Mouse (Mus musculus): ENCODE data around the gene Pde1a. TPM values are rescaled to one million over a fixed set of nuclear protein-coding genes. Genes with fewer than 3 reads are reported as not detected.
A peak's percentile ranks its signal among the peaks of the same experiment; 100 is the strongest.
"Not testable (repeated sequence)": the region's sequence is repeated elsewhere in the genome, so short reads cannot be mapped to it uniquely, and the experiment has no call there.

Gene Pde1a
- total RNA-seq, 2 experiments from 2014 or later = 9.4 to 10.8 TPM

DNA sequence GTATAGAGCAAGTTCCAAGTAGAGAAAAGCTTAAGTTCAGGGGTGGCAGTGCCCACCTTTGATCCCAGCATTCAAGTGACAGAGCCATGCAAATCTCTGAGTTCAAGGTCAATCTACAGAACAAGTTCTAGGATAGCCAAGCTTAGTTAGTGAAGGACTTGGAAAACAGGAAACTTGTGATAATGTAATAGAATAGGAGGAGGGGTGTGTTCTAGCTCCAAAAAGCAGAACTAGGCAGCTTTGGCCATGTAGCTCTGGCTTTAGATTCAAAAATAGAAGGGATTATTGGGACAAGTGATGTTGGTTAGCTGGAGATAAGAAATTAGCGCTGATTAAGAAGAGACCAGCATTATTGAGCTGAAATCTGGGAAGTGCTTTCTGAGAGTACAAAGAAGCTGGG is 272.4 kb downstream of the Pde1a start:
- intact Hi-C loops (cut with DNase I) = no loop called here
- DNase-seq = no peak

DNA sequence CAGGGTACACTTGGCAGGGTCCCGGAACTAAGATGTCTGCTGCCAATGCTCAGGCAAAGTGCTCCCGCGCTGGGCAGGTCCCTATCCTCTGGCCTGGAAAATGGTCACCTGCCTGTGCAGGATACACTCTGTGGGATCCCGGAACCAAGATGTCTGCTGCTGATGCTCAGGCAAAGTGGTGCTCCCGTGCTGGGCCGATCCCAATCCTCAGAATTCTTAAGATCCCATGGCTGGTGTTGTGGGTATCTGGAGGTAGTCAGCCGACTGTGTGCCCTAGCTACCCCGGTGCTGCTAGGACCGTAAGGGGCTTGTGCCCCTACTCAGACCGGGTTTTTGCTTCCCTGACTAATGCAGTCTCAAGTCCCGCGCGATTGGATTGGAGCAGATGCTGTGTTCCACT is 281.9 kb downstream of the Pde1a start:
- intact Hi-C loops (cut with DNase I); DNase-seq: not testable (repeated sequence)

DNA sequence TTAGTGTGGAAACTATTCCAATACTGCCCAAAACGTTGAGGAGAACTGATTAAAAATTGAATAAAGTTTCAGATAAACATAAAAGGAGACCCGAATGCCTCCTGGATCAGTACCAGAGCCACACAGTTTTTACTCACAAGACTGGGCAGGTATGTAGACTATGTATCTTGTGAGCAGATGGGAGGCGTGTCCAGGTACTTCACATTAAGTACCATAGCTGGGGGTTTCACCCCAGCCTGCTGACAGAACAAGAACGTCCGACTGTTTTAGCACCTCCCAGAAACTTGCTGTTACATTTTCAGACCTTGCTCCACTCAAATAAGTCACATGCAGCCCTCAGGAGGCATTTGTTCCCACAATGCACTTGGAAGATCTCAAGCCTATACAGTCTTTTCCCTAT is 289.7 kb downstream of the Pde1a start:
- DNase-seq = no peak
- intact Hi-C loops (cut with DNase I) = no loop called here

DNA sequence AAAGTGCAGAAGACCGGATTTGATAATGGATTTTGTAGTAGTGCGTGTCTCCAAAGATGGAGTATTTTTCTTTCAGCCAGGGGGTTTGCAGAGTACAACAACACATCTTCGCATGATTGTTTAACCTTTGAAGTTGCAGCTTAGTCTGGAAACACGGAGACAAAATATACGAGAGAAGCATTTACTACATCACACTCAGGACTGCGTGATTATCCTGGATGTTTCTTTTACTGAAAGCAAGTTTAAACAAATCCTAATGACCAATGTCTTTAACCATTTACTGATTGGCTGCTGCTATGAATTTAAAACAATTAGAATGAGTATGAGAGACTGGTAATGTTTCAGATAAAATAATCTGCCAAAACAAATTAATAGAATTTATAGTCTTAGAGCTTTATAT is 290.2 kb downstream of the Pde1a start:
- no peak for DNase-seq
- intact Hi-C loops (cut with DNase I) = no loop called here

DNA sequence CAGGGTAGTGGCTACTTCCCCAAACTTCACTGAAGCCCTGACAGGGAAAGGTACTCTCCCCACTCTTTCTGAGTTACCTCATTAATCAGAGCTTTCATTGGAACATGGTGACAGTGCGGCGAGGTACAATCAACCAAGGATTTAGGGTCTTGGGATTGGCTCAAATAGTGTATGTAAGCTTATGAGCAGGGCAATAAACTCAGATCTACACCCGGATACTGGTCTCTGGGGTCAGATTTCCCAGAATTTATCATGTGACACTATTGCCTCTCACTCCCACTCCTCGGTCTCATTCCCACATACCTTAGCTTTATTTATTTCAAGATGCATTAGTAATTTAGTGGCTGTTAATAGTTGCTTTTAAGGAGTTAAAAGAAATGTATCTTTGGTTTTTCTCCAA is 303.4 kb downstream of the Pde1a start:
- DNase-seq = no peak
- intact Hi-C loops (cut with DNase I) = no loop called here

DNA sequence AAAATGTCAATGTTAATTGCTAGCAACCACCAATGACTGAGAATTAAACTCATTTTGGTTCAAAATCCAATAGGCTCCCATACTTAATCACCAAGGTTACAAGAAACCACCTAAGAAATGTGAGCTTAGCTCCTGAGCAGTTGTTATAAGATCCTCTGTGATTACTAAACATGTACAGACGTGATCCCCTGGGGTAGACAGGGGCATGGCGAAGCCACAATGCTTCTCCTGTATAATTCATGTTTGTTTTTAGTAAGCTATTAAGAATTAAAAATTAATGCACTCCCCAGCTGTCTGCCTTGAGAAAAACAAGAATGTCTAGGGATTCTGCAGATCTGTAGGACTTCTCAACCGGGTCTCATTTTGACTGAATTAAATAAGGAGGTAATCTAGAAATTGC is 309.7 kb downstream of the Pde1a start:
- DNase-seq = no peak
- intact Hi-C loops (cut with DNase I) = no loop called here

DNA sequence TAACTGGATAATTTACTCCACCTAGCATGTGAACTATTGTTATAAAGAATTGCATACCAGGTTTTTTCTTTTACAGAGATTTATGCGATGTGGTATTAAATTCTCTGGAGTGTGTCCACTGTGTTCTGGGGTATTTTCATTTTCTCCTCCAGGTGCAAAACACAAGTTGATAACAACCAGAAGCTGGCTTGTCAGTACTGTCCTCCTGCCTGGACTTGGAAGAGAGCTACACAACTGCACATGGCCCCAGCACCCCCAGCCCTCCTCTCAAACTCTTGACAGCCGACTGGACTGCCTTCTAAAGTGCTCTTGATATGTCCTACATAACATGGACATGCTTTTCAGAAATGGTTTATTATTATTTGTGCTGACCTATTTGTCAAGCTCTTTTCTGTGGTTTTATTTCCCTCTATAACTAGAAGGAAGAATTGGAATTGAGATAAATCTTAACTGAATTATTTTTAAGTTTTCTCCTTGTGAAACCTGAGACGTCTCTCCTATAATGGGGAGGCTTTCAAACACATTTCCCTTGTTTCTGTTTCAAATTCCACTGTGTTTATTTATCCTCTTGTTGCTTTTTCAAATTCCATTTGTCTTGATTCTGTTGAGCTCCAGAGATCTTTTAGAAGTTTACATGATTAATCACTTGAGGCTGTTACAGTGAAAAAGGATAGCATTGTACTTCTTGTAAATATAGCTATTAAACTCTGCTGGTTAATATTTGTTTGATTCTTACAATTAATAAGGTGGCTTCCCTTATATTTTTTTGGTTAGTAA is 313.4 kb downstream of the Pde1a start:
- no peak for DNase-seq
- intact Hi-C loops (cut with DNase I) = no loop called here

DNA sequence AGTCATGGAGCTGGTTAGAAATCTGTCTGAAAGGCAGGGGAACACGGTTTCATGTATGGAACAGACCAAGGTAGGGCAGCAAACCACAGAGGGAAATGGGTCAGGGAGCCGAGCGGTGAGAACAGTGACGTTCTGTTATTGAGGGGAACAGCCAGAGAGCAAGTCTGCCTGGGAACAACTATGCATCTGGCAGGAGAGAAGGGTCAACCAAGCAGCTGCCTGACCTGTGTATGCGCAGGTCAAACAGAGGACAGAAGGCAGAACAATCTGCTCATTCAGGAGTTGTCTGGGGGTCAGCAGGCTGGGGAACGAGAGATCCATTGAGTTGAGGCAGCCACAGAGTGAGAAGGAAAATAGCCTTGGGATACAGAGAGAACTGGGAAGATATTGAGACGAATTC is 330.6 kb downstream of the Pde1a start:
- intact Hi-C loops (cut with DNase I) = no loop called here

DNA sequence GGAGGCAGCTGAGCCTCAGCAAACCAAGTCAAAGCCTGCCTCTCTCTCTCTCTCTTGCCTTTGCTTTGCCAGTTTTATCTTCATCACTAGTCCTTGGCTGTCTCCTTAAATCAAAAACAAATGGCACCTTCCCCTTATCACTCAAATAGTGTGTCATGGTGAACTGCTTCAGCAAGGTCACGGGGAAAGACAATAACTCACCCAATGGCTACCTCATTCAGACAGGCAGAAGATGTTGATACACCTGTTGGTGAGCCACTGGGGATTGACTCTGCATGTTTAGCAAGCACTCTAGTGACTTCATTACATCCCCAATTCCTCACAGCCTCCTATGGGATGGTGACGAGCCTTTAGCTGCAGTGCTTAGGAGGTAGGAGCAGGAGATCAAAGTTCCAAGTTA is 331.8 kb downstream of the Pde1a start:
- intact Hi-C loops (cut with DNase I) = no loop called here
- DNase-seq = no peak

More for the DNA sequence above, 330.6 kb downstream of the Pde1a start:
- DNase-seq = no peak

DNA sequence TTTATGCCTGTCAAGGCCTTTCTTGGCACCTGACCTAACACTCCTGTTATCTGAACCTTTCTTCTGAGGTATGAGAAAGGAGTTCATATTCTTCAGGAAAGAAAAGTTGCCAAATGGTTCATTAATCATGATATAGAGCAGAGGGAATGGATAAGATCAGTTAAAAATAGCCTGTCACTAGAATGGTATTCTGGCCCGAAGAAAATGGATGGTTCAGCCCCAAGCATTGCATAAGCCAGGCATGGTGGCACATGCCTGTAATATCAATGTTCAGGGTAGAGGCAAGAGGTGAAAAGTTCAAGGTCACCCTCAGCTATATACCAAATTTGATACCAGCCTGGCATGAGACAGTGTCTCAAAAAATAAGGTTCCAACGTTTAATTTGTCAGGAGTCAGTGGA is 336.1 kb downstream of the Pde1a start:
- no peak for DNase-seq
- intact Hi-C loops (cut with DNase I) = no loop called here

DNA sequence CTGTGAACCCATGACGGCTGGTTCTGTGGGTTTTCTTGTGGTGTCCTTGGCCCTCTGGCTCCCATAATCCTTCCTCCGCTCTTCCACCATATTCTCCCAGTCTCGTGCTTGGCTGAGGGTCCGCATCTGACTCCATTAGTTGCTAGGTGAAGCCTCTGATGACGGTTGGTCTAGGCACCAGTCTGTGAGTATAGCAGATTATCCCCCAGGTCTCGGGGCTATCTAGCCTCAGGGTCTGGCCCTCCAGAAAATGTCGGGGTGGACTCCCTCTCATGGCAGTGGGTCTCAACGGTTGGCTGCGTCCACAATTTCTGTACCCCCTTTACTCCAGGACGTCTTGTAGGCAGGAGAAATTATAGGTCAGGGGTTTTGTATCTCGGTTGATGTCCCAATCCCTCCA is 342.8 kb downstream of the Pde1a start:
- DNase-seq = no peak
- intact Hi-C loops (cut with DNase I) = no loop called here

DNA sequence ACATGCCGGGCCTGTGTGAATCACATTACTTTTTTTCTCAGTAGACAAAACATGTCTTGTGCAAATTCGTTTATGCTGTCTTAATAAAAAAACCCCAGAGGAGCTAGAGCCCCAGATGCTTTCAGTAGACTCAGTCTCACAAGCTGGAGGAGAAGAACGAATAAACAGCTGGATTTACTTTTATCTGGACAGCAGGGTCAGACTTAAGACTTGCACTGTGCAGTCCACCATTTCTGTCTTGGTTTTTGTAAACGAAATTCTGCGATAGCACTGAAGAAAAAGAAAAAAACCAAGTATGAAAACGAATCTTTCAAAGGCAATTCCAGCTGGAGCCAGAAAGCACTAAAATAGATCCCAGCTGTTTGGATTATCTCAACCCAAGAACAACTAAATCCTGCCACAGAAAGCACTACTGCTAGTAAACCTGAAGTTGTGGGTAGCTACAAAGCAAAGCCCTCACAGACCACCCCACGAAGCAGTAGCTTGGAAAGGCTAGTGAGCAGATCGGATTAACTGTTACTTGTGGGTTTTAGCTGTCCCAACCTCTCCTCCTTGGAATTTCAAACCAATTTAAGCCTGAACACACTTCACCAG is 343.6 kb downstream of the Pde1a start:
- DNase-seq = peak in 1 of 2 experiments; percentile 4
- intact Hi-C loops (cut with DNase I) = no loop called here

Other genes with a start within 250 kb of the Pde1a start
- not detected for gene Prdx6b, start 163.0 kb upstream of the Pde1a start, total RNA-seq (2021)
- 10 to 100 TPM; 38.6 to 42.3 TPM for gene Dnajc10, start 186.0 kb upstream of the Pde1a start, total RNA-seq (2021)

All from heart, postnatal 14 days (tissue).